Mouse (Mus musculus): ENCODE results near the gene Fgf9. TPM values are rescaled to one million over a fixed set of nuclear protein-coding genes. Genes with fewer than 3 reads are reported as not detected.

The Fgf9 gene
- polyA plus RNA-seq, 1 experiment from 2014 or later = 6.5 TPM

DNA sequence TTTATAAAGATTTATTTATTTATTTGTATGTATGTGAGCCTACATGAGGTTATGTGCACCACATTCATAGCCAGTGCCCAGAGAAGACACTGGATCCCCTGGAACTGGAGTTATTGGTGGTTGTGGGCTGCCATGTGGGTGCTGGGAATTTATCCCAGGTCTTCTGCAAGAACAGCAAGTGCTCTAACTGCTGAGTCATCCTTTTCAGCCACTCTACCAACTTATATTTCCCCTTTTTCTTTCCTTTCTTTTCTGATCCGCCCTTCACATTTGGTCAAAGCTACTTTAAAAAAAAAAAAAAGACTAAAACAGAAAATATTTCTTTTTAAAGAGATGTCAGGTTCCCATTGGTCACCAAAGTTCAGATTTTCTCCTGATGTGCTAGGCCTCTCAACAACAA, 90.3 kb downstream of the Fgf9 start:
- 73% methylated on average over 1 of the region's 1 CpGs for WGBS
- no peaks in the 10 kb centered on the region for H3K27me3 ChIP-seq (ENCODE audit: low read depth, poor library complexity, severe bottlenecking)
- no peak overlapping the region for H3K27ac ChIP-seq

More for the DNA sequence above, 90.3 kb downstream of the Fgf9 start:
- H3K9me3 ChIP-seq (replicated peaks) = no peaks in the 10 kb centered on the region
- H3K36me3 ChIP-seq = no peaks in the 10 kb centered on the region
- DNase-seq (ENCODE audit: low spot score) = no peak
- no peaks in the 10 kb centered on the region for H3K4me1 ChIP-seq
- H3K4me3 ChIP-seq = no peak overlapping the region

Other genes starting within 250 kb of the Fgf9 start
- 65.9 and 66.4 TPM in 2 replicates for gene Ska3, start 244.4 kb upstream of the Fgf9 start, polyA plus RNA-seq (2016; fragmentation: Nextera tagmentation; extraction: Ambion mirVana)
- gene Mrpl57, start 244.3 kb upstream of the Fgf9 start, polyA plus RNA-seq (2016; fragmentation: Nextera tagmentation; extraction: Ambion mirVana) = 143 and 157 TPM in 2 replicates
- 53.6 and 62.7 TPM in 2 replicates for gene Zdhhc20, start 180.3 kb upstream of the Fgf9 start, polyA plus RNA-seq (2016; fragmentation: Nextera tagmentation; extraction: Ambion mirVana)
- 59.7 and 68.3 TPM in 2 replicates for gene Micu2, start 71.3 kb upstream of the Fgf9 start, polyA plus RNA-seq (2016; fragmentation: Nextera tagmentation; extraction: Ambion mirVana)